Mouse (Mus musculus) R1 (cell line): ENCODE measurements around the gene Kcnj9.

Source experiments
- DNase-seq: peaks from one replicate; pipeline ENCODE4 v3.0.0-alpha.2; 2018; ENCODE audit warnings: low read depth, low spot score

Gene Kcnj9

DNA sequence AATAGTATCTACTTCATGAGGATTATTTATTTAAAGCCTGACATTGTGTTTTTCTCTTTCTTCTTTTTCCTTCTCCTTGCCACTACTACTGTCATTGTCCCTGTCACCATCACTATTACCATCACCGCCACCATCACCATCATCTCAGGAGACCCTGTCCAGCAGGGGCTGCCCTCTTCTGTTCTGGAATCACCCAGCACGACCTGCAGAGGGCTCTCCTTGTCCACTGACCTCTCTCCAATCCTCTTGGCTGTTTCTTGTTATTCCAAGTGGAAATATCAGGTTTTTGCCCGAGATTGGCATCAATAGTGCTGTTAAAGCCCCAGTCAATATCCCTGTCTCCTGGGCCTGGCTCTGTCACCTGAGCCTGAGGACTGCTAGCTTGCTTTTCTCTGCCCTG lies 4.4 kb upstream of the Kcnj9 start:
- DNase-seq = no peak

GRCm38 (mm10) chr1:172332925-172333324 lies 3.8 kb upstream of the Kcnj9 start:
- DNase-seq = no peak

DNA sequence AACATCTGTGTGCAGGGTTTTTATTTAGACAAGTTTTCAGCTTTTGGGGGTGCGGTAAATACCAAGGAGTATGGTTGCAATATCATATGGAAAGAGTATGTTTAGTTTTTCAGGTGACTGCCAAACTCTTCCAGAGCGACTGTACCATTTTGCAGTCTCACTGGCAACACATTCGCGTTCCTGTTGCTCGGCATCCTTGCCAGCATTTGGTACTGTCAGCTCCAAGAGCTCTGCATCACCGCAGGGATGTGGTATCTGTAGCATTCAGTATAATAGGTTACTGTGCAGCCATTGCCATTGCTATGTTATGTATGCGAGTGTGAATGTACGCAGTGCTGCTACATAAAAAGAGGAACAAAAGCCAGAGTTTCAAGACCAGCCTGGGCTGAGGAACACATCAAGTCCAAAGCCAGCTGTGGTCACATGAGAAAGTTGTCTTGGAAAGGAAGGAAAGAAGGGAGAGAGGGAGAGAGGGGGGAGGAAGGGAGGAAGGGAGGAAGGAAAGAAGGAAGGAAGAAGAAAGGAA lies 2.4 kb upstream of the Kcnj9 start:
- DNase-seq = no peak

DNA sequence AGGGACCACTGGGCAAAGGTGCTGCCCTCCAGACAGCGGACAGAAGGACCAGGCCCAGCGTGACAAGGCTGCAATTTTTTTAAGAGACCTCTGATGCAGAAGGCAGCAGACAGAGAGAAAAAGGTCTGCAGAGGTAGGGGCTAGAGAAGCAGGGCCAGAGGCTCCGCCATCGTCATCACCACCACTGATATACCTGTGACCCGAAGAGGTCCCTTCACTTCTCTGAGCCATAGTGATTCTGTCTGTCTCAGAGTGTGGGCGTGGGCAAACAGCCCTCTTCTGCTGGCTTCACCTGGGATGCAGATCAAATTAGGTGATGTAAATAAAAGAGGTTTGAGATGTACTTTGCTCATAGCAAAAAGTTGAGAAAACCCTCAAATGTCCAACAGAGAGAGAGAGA lies 498 bp upstream of the Kcnj9 start:
- no peak for DNase-seq

DNA sequence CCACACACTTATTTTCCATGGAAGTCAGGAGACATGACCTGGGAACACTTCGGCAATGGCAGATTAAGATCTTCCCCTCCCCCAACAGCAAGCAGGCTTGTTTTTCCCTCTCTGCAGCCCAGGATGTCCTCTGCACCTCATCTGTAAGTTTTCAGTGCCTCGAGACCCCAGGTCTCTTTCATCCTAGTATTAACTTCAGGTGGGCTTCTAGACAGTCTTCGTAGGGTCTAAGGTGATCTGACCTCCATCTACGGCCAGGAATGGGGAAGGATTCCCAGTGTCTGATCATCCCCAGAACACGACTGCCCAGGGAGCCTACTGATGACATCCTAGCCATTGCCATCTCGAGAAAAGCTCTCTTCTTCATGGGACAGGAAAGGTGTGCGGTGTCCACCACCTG lies 657 bp downstream of the Kcnj9 start:
- DNase-seq = no peak

GRCm38 (mm10) chr1:172328041-172328440 lies 1.1 kb downstream of the Kcnj9 start:
- DNase-seq = no peak

GRCm38 (mm10) chr1:172327206-172328001 lies 1.7 kb downstream of the Kcnj9 start:
- DNase-seq = no peak

DNA sequence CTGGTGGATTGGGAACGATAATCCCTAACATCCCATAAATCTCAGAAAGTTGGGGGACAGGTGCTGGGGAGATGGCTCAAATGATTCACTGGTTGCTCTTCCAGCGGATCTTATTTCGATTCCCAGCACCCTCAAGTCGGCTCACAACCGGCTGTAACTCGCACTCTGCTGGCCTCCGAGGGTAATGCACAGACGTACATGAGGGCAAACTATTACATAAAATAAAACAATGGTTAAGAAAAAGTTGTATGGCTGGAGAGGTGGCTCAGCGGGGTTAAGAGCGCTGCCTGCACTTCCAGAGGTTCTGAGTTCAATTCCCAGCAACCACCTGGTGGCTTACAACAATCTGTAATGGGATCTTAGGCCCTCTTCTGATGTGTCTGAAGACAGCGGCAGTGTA lies 2.4 kb downstream of the Kcnj9 start:
- DNase-seq = peak; percentile 89

GRCm38 (mm10) chr1:172325680-172326535 lies 3.2 kb downstream of the Kcnj9 start:
- peak; percentile 82 for DNase-seq

- peak; percentile 87 for DNase-seq
Measured at GRCm38 (mm10) chr1:172324725-172325124, 4.4 kb downstream of the Kcnj9 start.

DNA sequence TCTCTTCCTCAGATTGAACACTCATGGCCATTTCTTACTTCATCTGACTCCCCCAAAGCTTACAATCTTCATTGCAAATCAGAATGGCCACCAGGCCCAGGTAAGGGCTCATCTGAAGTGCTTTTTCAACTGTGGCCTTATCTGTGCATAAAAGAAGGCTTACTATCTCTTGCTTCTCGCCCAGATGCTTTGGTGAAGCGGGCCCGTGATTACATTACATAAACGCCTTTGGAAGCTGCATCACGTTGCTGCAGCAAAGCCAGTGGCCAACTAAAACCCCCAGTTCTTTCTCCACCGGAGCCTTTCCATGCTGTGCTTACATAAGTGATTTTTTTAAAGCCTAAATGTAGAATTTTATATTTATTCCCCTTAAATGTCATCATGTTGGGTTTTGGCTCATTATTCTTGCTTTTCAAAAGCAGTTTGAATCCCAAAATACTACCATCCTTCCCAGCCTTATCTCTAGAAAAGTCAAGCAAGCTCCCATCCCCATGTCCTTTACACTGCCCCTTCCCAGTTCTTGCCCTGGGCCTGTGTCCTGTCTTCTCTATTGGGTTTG lies 5.2 kb downstream of the Kcnj9 start:
- DNase-seq = no peak

GRCm38 (mm10) chr1:172323298-172323697 lies 5.8 kb downstream of the Kcnj9 start:
- DNase-seq = peak; percentile 71

DNA sequence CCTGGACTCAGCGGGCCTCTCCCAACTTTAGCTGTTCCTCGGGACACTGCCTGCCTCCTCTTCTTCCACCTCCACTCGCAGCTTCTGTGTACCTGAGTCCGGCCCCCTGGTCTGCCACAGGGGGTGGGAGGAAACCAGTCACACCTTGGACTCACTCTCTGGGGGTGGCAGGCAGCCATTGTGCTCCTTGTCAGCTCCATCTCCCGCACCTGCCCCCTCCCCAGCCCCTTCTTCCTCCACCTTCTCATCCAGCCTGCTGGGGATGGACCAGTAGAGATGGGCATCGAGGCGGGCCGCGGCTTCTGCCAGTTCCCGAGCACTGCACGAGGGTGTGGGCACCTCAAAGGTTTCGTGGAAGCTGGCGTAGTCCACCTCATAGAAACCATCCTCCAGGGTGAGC lies 6.4 kb downstream of the Kcnj9 start:
- DNase-seq = no peak

DNA sequence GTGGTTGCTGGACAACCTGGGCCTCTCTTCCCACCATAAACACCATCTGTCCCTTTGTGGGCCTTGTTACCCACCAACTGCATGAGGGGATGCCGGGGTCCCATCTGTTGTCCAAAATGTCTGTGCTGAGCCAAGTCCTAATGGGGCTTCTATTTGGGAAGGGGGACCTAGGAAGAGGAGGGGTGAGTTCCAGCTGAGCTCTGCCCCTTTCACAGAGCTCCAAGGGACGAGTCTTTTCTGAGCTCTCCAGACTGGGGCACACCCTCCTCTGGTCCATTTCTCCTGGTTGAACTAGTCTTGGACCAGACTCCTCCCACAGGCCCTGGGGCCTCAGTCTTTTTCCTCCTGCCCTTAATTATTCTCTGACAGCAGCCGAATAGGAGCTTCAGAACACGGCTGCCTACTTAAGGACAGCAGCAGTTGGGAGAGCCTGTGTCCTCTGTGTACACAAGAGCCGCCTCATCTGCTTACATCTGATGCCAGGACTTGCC lies 9.2 kb downstream of the Kcnj9 start:
- no peak for DNase-seq

DNA sequence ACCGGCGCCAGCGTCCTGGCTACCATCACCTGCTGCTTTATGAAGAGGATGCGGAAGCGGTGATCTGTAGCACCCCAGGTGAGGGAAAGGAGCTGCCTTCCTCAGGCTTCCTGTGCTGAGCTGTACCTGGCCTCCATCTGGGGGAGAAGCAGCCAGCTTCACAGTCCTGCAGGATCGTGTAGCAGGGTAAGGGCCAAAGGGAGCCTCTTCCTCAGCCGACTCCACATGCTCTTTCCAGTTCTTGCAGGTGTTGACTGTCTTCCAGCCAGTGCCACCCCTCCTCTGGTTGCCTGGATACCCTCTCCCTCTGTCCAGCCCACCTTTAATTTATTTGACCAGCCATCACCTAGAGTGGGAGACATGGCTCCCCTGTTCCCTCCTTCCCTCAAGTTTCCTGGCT lies 9.8 kb downstream of the Kcnj9 start:
- DNase-seq = no peak

GRCm38 (mm10) chr1:172318424-172319035 lies 10.6 kb downstream of the Kcnj9 start:
- DNase-seq = no peak

DNA sequence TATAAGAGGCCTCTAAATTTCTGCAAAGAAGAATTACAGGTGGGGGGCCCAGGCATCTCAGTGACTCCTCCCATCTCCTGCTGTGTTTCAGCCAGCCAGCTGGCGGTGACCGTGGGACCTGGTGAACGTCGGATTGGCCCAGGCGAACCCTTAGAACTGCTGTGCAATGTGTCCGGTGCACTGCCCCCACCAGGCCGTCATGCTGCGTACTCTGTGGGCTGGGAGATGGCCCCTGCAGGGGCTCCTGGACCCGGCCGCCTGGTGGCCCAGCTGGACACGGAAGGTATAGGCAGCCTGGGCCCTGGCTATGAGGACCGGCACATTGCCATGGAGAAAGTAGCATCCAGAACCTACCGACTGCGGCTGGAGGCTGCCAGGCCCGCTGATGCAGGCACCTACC lies 11.2 kb downstream of the Kcnj9 start:
- DNase-seq = no peak

DNA sequence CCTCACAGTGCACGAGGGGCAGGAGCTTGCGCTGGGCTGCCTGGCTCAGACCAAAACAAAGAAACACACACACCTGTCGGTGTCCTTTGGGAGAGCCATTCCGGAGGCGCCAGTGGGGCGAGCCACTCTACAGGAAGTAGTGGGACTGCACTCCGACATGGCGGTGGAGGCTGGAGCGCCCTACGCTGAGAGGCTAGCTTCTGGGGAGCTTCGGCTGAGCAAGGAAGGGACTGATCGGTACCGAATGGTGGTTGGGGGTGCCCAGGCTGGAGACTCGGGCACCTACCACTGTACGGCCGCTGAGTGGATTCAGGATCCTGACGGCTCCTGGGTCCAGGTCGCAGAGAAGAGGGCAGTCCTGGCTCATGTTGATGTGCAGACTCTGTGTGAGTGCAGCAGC lies 11.7 kb downstream of the Kcnj9 start:
- no peak for DNase-seq

DNA sequence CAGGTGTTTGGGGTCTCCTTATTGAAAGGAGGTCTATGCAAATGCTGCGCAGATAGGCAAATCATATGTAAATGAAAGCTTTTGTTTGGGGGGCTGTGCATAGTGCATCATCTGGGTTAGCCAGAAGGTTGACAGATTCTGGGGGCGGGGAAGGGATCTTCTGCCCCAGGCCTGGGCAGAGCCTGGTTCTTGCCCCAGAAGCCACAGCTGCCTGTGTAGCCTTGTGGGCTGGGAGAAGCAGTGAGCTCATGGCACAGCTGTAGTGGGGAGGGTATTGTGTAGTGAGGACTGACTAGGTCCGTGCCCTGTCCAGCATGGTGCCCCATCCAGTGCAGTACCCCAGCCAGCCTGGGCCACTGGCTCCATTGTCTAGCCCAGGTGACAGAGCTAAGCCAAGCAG lies 14.2 kb downstream of the Kcnj9 start:
- DNase-seq = no peak

DNA sequence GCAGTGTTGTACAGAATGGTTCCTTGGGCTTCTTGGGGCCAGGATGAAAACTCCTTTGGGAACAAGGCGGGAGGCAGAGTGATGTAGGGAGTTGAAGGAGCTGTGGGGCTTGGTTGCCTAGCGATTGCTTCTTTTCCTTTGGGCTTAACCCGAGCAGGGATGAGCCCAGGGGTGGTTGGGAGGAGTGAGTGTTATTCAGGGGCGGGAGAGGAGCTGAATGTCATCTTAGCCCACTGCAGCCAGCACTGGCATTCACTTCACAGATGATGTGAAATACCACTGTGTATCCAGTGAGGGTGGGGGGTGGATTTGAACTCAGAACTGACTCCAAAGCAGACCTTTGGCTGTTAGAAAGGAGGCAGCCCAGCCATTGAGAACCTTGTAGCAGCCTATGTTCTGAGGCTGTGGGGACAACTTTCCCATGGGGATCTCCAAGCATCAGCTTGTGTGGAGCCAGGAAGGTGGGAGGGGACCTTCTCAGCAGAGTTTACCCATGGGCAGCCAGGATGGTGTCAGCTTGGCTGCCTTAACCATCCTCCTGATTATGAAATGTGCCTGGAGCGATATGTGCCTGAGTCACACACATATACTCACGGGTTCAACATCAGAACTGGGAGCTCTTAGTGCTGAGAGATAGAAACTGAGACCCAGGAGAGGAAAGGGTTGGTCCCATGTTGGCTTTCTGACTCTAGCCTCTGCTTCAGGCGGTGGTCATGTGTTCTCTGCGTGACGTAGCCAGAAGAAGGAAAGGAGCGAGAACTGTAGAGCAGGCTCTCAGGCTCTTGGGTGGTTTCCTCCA lies 15.3 kb downstream of the Kcnj9 start:
- DNase-seq = no peak
